Mouse (Mus musculus): ENCODE measurements at regions not wholly inside any gene's neighbourhood (a gene's known extent, or its start where the extent isn't known, plus 50 kb on each side); places are given as distances from the start of the nearest gene placed in this dataset.

DNA sequence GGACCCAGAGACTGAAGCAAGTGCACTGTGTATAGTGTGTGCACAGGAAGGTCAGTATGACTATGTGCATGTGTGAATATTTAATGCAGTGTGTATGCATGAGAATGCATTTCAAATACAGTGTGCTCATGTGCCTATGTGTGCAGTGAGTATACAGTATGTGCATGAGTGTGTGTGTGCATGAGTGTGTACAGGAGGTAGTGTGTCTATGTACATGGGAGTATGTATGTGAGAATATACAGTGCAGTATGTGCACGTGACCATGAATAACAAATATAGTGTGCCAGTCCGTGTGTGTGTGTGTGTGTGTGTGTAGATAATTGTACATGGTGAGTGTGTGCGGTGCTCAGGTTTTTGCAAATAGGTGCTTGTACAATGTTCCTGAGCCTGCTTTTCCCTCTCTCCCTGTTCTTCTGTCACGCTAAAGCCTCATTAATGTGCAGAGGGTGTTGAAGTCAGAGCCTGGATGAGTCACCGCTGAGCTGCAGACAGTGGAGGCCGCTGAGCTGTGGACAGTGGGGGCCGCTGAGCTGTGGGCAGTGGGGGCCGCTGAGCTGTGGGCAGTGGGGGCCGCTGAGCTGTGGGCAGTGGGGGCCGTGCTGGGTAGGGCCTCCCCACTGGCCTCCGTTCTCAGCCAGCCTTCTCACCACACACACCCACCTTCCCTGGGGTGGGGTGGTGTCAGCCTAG is 50.8 kb upstream of the Stx16 start:
- no peak for DNase-seq (ENCODE audit: extremely low read depth)
- Histone ChIP-seq H3K27ac (ENCODE audit: insufficient read depth, low read depth) (no peak overlapping the region), H3K4me2 (ENCODE audit: insufficient read depth, low read depth, poor library complexity, severe bottlenecking) (no peak overlapping the region), H3K9ac (ENCODE audit: insufficient read depth, low read depth) (no peak overlapping the region), H3K4me3 (replicated peaks in 1 of 3; ENCODE audit: low read depth in 2 of 3, low read length in 2 of 3, poor library complexity in 1 of 3) (no peak overlapping the region), H3K27me3 (replicated peaks) (peaks cover 85% of the 10 kb centered on the region), H3K36me3 (replicated peaks in 1 of 2; ENCODE audit: control insufficient read depth in 1 of 2, insufficient read depth in 1 of 2, low read length in 1 of 2) (no peaks in the 10 kb centered on the region), H3K9me3 (replicated peaks; ENCODE audit: low read length) (no peaks in the 10 kb centered on the region), H3K4me1 (ENCODE audit: control insufficient read depth in 1 of 2, insufficient read depth in 2 of 2) (no peaks in the 10 kb centered on the region), H3K79me2 (replicated peaks; ENCODE audit: control insufficient read depth, extremely low read depth, insufficient read depth, poor library complexity, severe bottlenecking) (no peaks in the 10 kb centered on the region)
- dilution Hi-C loops (cut with MboI; ENCODE audit: extremely low pct_ligation_motif_present, extremely low pct_unique_long_range_greater_than_20kb, low sequenced_read_pairs), result no loop called here
- in situ Hi-C loops (cut with MboI; ENCODE audit: low pct_ligation_motif_present, low pct_unique_long_range_greater_than_20kb, low sequenced_read_pairs), result no loop called here
- no peak for TF ChIP-seq JUN (IDR thresholded peaks at IDR 0.05; ENCODE audit: insufficient read depth, low read depth, low read length)
- TF ChIP-seq NELFE (IDR thresholded peaks at IDR 0.05; ENCODE audit: low read depth, low read length), result no peak
- no peak for TF ChIP-seq PAX5 (IDR thresholded peaks at IDR 0.05; ENCODE audit: low read length)
- no peak for TF ChIP-seq POLR2AphosphoS2 (IDR thresholded peaks at IDR 0.05; ENCODE audit: low read depth, low read length)
- no peak for TF ChIP-seq MAFK (IDR thresholded peaks at IDR 0.05; ENCODE audit: insufficient replicate concordance, low read length)
- no peak for TF ChIP-seq GABPA (IDR thresholded peaks at IDR 0.05; ENCODE audit: insufficient replicate concordance, low read depth, low read length)
- no peak for TF ChIP-seq MAX (IDR thresholded peaks at IDR 0.05; ENCODE audit: low read length)
- no peak for TF ChIP-seq E2F4 (IDR thresholded peaks at IDR 0.05; ENCODE audit: insufficient replicate concordance, low read depth, low read length)
- no peak for TF ChIP-seq CHD1 (IDR thresholded peaks at IDR 0.05; ENCODE audit: low read depth, low read length)

Measured in CH12.LX (cell line).